33 mouse cellular contexts compared by ENCODE assay signal in the genomic region with DNA sequence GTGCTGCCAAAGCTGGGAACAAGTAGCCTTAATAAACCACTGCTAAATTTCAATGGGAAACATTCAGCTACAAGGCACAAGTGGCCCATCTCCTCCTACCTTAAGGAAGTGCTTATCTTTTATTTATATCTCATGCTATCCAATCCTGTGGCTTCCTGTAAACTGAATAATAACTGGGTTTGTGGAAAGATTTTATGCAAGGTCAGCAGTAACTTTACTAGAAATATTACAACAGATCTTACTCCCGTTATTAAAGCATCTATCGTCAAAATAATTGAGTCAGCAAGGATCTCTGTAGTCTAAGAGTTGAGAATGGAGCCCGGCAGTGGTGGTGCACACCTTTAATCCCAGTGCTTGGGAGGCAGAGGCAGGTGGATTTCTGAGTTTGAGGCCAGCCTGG.
"Had no signal": no experiment of that assay in that cellular context is flagged by ENCODE, and none has a peak within 500 bp of the region (broad histone marks: within the 10 kb centered on the region; RNA-seq: fewer than 3 reads in every experiment).

No protein-coding gene starts in this region.

- H3K27ac ChIP-seq: heart, embryonic 13.5 days; heart, embryonic 15.5 days; hindbrain, embryonic 10.5 days; hindbrain, embryonic 13.5 days; hindbrain, embryonic 14.5 days; hindbrain, embryonic 15.5 days; hindbrain, postnatal 0 days; intestine, embryonic 15.5 days; kidney, embryonic 15.5 days; kidney, postnatal 0 days; layer of hippocampus, adult 2 months; left cerebral cortex, adult 2 months had no signal

- H3K4me2 ChIP-seq: heart, embryonic 12.5 days; heart, embryonic 13.5 days; heart, embryonic 15.5 days; hindbrain, embryonic 13.5 days; hindbrain, embryonic 14.5 days; hindbrain, embryonic 15.5 days; intestine, embryonic 15.5 days; kidney, embryonic 15.5 days had no signal

- H3K27me3 ChIP-seq: heart, embryonic 12.5 days; heart, embryonic 13.5 days; heart, embryonic 15.5 days; hindbrain, embryonic 13.5 days; hindbrain, embryonic 15.5 days; intestine, embryonic 15.5 days had no signal

- H3K4me1 ChIP-seq: heart, embryonic 12.5 days; heart, embryonic 13.5 days; heart, embryonic 15.5 days; hindbrain, embryonic 10.5 days; hindbrain, embryonic 13.5 days; hindbrain, embryonic 15.5 days; intestine, embryonic 15.5 days; kidney, embryonic 15.5 days had no signal

- ATAC-seq: hindbrain, embryonic 16.5 days; hindbrain, postnatal 0 days; inflammation-experienced regulatory T-cells, adult 6 months; intestine, embryonic 15.5 days; intestine, embryonic 16.5 days; intestine, postnatal 0 days had no signal

- H3K9ac ChIP-seq: heart, embryonic 12.5 days; heart, embryonic 13.5 days; heart, embryonic 15.5 days; hindbrain, embryonic 13.5 days; hindbrain, embryonic 14.5 days; hindbrain, embryonic 15.5 days; intestine, embryonic 15.5 days; kidney, embryonic 15.5 days had no signal

- H3K9me3 ChIP-seq: heart, embryonic 12.5 days; heart, embryonic 13.5 days; heart, embryonic 15.5 days; hindbrain, embryonic 10.5 days; hindbrain, embryonic 13.5 days; hindbrain, embryonic 15.5 days; intestine, embryonic 15.5 days; kidney, embryonic 15.5 days had no signal

- DNase-seq: heart, postnatal 10 days; heart, postnatal 14 days; heart, postnatal 36 days; heart, postnatal 4 days; kidney, adult 11 months; kidney, adult 18-20 months; kidney, adult 2 months; kidney, adult 8-10 months; kidney, adult 9 months; kidney, postnatal 10 days; kidney, postnatal 14 days; kidney, postnatal 25 days; kidney, postnatal 36 days; kidney, postnatal 4 days; layer of hippocampus, adult 9-11 months; layer of hippocampus, postnatal 36 days had no signal

- H3K36me3 ChIP-seq: heart, embryonic 12.5 days; heart, embryonic 13.5 days; heart, embryonic 15.5 days; hindbrain, embryonic 10.5 days; hindbrain, embryonic 13.5 days; hindbrain, embryonic 15.5 days; intestine, embryonic 15.5 days; kidney, embryonic 15.5 days had no signal

- H3K4me3 ChIP-seq: heart, embryonic 12.5 days; heart, embryonic 13.5 days; heart, embryonic 15.5 days; hindbrain, embryonic 10.5 days; hindbrain, embryonic 13.5 days; hindbrain, embryonic 15.5 days; intestine, embryonic 15.5 days; kidney, embryonic 15.5 days; layer of hippocampus, adult 2 months; left cerebral cortex, adult 2 months had no signal
